Mouse (Mus musculus): Measurements from ENCODE around the gene Cbx5.
A peak's percentile ranks its signal among the peaks of the same experiment; 100 is the strongest.
"Not testable (repeated sequence)": the region's sequence is repeated elsewhere in the genome, so short reads cannot be mapped to it uniquely, and the experiment has no call there.

The Cbx5 gene

GRCm38 (mm10) chr15:103239685-103240159 is at the start of gene Cbx5:
Gene Cbx5, minus strand, starts transcription at chr15:103239816.
- peak; percentile 99 for DNase-seq (ENCODE audit: low read depth)

DNA sequence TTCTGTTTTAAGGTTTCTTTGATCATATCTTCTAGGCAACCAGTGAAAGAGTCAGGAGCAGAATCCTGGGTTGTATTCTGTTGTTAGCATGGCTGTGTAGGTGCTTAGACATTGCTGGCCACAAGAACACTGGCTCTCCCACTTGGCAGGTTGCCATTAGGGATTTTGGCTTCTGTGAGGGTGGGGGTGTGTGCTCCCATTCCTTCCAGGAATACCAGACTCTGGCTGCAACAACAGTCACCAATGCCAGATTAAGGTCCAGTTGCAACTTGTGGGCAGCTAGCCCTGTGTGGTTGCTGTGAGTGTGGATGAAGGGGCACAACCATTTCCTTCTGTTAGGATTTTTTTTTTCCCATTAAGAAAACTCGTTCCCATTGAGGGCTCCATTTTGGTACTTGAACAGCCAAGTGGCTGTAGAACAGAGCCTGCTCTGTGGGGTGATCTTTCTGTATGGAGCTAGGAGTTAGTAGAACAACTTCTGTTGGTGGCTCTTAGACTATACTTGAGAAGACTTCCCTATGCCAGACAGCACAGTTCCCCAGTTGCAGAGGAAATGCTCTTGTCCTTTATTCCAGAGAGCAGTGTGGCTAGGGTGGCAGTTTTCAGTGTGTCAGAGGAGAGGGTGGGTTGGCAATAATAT is 46.3 kb upstream of the Cbx5 start:
- no peak for DNase-seq (ENCODE audit: low read depth)

- no peak for DNase-seq (ENCODE audit: low read depth)
Measured at GRCm38 (mm10) chr15:103284647-103285046, 45.0 kb upstream of the Cbx5 start.

GRCm38 (mm10) chr15:103284066-103284465 is 44.5 kb upstream of the Cbx5 start:
- peak; percentile 70 for DNase-seq (ENCODE audit: low read depth)

DNA sequence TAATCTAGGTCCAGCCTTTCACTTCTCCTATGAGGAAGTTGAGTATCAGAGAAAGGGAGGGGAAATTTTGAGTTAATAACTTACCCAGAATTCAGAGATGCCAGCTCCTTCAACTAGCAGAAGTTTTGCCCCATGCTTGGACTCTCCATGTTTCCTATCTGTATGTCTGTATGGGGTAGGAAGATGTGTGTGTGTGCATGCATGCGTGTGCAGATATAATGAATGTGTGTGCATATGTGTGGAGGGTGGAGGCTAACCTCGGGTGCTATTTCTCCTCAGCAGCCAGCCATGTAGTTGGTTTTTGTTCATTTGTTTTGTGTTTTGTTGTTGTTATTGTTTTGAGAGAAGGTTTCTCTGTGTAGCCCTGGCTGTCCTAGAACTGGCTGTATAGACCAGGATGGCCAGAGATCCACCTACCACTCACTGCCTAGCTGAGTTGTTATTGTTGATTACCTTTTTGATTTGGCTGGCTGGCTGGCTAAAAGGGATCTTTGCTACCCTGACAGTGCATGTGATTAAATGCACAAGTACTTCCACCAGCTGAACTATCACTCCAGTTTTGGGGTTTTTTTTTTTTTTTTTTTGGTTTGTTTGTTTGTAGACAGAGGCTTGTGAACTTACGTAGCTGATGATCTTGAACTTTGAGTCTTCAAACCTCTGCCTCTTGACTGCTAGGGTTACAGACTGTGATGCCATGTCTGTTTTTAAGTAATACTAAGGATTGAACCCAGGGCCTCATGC is 42.0 kb upstream of the Cbx5 start:
- DNase-seq (ENCODE audit: low read depth) = no peak

- DNase-seq (ENCODE audit: low read depth) = peak; percentile 89
Measured at GRCm38 (mm10) chr15:103280817-103281464, 41.3 kb upstream of the Cbx5 start.

GRCm38 (mm10) chr15:103279750-103280149 is 40.1 kb upstream of the Cbx5 start:
- peak; percentile 69 for DNase-seq (ENCODE audit: low read depth)

GRCm38 (mm10) chr15:103277949-103278348 is 38.3 kb upstream of the Cbx5 start:
- no peak for DNase-seq (ENCODE audit: low read depth)

DNA sequence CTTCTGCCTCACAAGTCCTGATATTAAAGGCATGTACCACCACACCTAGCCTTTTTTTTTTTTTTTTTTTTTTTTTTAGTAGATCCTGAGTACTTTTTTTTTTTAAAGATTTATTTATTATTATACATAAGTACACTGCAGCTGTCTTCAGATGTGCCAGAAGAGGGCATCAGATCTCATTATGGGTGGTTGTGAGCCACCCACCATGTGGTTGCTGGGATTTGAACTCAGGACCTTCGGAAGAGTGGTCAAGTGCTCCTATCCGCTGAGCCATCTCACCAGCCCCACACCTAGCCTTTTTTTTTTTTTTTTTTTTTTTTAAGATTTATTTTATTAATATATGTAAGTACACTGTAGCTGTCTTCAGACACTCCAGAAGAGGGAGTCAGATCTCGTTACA is 36.3 kb upstream of the Cbx5 start:
- DNase-seq (ENCODE audit: low read depth) = not testable (repeated sequence)

DNA sequence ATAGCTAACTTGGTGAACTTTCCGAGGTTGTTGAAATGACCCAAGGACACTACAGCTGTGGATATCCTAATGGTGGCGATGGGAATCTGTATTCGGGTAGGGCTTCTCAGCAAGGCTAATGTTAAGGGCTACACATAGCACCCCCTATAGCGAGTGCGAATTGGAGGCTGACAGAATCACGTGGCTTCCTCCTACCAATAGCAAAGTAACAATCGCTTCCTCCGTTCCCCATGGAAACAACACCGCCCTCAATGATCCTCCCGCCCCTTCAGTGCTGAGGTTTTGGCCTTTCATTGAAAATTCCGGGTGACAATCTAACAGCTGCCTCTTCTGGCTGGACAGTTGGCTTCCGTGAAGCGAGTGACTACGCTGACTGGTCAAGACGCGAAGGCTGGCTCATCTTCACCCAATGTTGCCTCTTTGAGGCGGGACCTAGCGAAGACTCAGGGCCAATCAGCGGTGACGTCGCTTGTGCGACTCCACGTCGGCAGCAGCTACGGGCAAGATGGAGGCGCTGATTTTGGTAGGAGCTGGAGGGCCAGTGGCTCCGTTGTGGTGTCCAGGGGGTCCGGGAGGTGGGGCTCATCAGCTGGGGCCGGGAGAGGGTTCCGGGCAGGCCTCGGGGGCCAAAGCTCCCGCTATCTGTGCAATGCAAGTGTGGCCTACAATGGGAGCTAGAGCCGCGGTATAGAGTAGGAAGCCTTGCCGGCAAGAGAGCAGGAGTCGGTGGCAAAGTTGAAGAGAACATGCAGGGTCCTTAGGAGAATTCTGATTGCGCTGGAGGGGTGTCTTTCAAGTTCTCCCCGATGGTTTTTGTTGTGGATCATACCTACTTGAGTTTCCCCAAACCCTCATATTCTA is 33.0 kb upstream of the Cbx5 start, which contains the start of gene Copz1:
Gene Copz1, plus strand, starts transcription at position 296 of the 861 bp plus-strand sequence.
- peak; percentile 100 for DNase-seq (ENCODE audit: low read depth)

DNA sequence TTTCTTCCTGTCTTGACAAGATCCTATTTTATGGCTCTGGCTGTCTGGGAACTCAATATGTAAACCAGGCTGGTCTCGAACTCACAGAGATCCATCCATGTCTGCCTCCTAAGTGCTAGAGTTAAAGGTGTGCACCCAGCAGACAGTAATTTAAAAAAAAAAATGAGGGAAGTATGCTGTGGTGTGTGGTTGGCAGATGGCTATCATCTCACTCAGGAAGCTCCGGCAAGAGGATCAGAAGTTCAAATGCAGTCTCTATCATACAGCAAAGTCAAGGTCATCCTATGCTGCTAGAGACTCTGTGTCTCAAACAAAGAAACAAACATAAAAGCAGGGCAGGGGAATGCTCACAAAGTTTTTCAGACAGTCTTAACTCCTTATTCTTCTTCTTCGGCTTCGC is 29.3 kb upstream of the Cbx5 start:
- DNase-seq (ENCODE audit: low read depth) = peak; percentile 95

- DNase-seq (ENCODE audit: low read depth) = no peak
Measured at GRCm38 (mm10) chr15:103264794-103265193, 25.2 kb upstream of the Cbx5 start.

DNA sequence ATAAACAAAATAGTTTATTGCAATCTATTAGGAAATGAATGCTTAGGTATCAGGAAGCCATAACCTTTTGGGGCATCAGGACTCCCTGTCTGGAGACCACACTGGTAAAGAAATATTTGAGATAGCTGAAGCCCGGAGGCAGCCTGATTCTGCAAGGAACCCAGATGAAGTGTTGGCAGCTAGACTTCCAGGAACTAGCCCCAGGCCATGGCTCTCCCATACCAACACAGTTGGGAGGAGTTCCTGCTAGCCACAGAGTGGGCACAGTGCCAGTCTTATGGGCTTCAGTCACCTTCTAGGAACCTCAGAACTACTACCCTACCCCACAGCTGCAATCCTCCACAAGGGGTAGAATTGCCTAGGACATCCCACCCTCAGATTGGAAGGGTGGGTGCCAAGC is 20.4 kb upstream of the Cbx5 start:
- peak; percentile 93 for DNase-seq (ENCODE audit: low read depth)

- peak; percentile 63 for DNase-seq (ENCODE audit: low read depth)
Measured at GRCm38 (mm10) chr15:103259162-103259561, 19.5 kb upstream of the Cbx5 start.

- DNase-seq (ENCODE audit: low read depth) = peak; percentile 100
Measured at GRCm38 (mm10) chr15:103257790-103258728, 18.4 kb upstream of the Cbx5 start, which contains the start of gene Nfe2. Gene Nfe2, minus strand, starts transcription at chr15:103258403.

GRCm38 (mm10) chr15:103256210-103256986 is 16.8 kb upstream of the Cbx5 start:
- peak; percentile 41 for DNase-seq (ENCODE audit: low read depth)

DNA sequence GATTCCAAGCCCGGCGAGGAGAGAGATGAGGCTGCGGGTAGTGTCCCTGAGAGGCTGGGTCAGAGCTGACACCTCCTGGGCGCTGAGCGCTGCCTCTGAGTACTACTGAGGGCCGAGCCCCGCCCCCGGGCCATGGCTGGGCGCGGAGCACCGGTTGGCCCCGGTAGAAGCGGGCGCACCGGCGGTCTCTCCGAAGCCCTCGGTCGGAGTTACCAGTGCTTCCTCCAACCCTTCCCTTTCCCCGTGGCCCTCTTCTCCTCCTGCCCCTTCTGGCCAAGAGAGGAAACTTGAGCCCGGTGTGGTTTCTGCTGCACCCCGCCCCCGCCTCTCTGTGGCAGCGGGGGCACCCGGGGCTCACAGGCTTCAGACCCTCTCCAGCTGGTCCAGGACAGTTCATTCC is 15.6 kb upstream of the Cbx5 start:
- peak; percentile 83 for DNase-seq (ENCODE audit: low read depth)

DNA sequence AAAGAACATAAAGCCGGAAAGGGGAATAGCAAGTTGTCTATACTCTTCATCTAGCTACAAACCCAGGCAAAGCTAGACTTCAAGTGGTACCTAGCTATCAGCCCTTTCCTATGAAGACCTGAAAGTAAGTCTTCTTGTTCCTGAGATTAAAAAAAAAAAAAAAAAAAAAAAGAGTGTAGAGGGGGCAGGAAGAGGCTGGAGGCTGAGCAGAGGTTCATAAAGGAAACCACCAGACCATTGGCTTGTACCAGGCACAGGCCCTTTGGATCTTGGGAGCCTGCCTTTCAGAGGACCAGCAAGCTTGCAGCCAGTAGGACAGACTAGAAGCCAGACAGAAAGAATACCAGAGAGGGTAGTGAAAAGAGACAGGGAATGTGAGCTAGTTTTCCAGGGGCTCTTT is 13.7 kb upstream of the Cbx5 start:
- DNase-seq (ENCODE audit: low read depth) = peak; percentile 80

- DNase-seq (ENCODE audit: low read depth) = peak; percentile 95
Measured at GRCm38 (mm10) chr15:103252660-103253059, 13.0 kb upstream of the Cbx5 start.

DNA sequence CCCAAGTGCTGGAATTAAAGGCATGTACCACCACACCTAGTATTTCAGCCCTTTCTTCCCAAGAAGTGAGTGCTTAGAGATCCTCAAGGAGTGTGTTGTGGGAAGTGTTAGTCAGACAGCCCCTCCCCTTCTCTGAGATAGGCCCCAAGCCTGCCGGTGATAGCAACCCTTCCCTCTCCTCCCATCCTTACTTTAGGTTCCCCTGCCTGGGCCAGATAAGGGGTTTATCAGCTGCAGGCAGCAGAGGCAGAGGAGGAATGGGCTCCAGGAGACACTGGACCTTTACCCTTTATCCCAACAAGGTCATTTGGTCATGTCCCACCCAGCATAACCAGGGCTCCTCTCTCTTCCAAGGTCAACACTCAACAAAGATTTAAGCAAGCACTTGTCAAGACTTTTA is 12.0 kb upstream of the Cbx5 start:
- DNase-seq (ENCODE audit: low read depth) = peak; percentile 42

Measured in 416B (cell line).